Mouse (Mus musculus) lung, embryonic 15.5 days (tissue): ENCODE data around the gene Gm28434. TPM values are rescaled to one million over a fixed set of nuclear protein-coding genes. Genes with fewer than 3 reads are reported as not detected.

Experiments
- polyA plus RNA-seq: library from polyadenylated mRNA; unstranded; fragments of >200 nt; fragmentation: Nextera tagmentation; extraction: Ambion mirVana; gene quantifications from 2 replicates; pipeline ENCODE4 v1.2.1, GENCODE M21; 2015

The Gm28434 gene
- polyA plus RNA-seq, 1 experiment from 2014 or later, result not detected

Other genes starting within 250 kb of the Gm28434 start
- not detected in 2 replicates for gene Csn1s2a, start 194.9 kb upstream of the Gm28434 start, polyA plus RNA-seq
- gene Csn1s2b, start 161.4 kb upstream of the Gm28434 start, polyA plus RNA-seq, result not detected in 2 replicates
- not detected in 2 replicates for gene Prr27, start 143.8 kb upstream of the Gm28434 start, polyA plus RNA-seq
- not detected in 2 replicates for gene Odam, start 84.5 kb upstream of the Gm28434 start, polyA plus RNA-seq
- gene Csn3, start 43.9 kb upstream of the Gm28434 start, polyA plus RNA-seq, result not detected in 2 replicates
- not detected in 2 replicates for gene 2310003L06Rik, start 58 bp upstream of the Gm28434 start, polyA plus RNA-seq
- gene Cabs1, start 9.9 kb downstream of the Gm28434 start, polyA plus RNA-seq, result not detected in 2 replicates
- not detected in 2 replicates for gene Smr3a, start 33.0 kb downstream of the Gm28434 start, polyA plus RNA-seq
- gene Smr2, start 117.0 kb downstream of the Gm28434 start, polyA plus RNA-seq, result not detected in 2 replicates
- gene Gm11116, start 142.0 kb downstream of the Gm28434 start, polyA plus RNA-seq, result not detected in 2 replicates
- gene Gm11115, start 184.6 kb downstream of the Gm28434 start, polyA plus RNA-seq, result not detected in 2 replicates